Mouse (Mus musculus) megakaryocyte-erythroid progenitor cell, adult 5-6 weeks (primary cell): ENCODE data around the gene Fam221b. TPM values are rescaled to one million over a fixed set of nuclear protein-coding genes. Genes with fewer than 3 reads are reported as not detected.
A peak's percentile ranks its signal among the peaks of the same experiment; 100 is the strongest.

Experiments
- ATAC-seq: replicated peaks from 2 replicates; pipeline ENCODE4 v1.8.0; 2016; ENCODE audit warnings: mild to moderate bottlenecking, inconsistent platforms; ENCODE audit not compliant: severe bottlenecking, poor library complexity, low FRiP score, low TSS enrichment
- total RNA-seq, 2 experiments: library from RNA; stranded (forward) in 1 of 2; stranded (reverse) in 1 of 2; fragments of 200-1000, 215-1000 nt in 1 of 2; fragments of >200 nt in 1 of 2; fragmentation: Nextera tagmentation in 1 of 2; gene quantifications; 2 replicates each; pipeline ENCODE4 v1.2.3; 2014 to 2017

The Fam221b gene
- total RNA-seq, 2 experiments from 2014 or later, result 0.28 TPM; not detected in 1

DNA sequence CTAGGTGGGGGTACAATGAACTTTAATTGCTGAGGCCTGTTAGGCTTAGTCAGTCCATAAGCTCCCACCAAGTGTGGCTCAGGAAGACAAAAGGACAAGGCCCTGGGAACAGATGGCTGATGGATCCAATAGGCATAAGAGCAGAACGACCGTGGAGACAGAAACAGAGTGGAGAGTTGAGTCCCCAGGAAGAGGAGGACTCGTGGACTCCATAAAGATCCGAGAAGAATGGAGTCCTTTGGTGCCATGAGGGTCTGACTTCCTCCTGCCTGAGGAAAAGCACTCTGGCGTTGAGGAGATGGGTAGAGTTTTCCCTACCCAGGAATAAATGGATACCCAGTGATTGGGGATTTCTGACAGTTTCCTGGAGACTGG is 38.3 kb downstream of the Fam221b start:
- ATAC-seq, result no peak

- ATAC-seq, result peak; percentile 82
These were observed 38.8 kb downstream of the Fam221b start for GRCm38 (mm10) chr4:43630030-43630581.

DNA sequence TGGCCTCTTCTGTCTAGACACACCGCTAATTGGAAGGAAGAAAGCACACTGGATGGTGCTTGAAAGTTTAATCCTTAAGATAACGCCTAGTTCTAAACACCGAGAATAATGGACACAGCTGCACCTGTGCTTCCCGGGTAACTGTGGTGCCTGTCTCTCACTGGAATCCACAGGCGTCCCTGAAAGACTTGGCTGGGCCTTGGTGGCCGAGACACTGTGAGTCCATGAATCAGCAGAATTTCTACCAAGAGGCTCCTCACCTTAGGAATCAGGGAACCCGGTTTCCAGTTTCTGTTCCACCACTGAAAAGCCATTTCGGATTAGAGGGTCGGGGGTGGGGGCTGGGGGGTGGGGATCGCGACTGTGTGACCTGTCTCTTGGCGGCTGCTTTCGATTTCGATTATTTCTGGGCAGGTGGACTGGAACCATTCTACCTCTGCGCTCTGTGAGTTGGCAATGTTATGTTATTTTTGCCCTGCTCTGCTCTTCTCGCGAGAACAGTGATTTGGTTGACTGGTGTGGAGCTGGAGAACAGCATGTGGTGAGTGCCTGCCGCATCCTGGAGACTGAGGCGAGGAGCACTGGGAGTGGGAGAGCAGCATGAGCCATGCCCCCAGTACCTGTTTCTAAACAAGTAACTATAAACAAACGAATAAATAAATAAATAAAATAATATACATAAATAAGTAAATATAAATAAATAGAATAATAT is 39.7 kb downstream of the Fam221b start:
- ATAC-seq, result no peak

DNA sequence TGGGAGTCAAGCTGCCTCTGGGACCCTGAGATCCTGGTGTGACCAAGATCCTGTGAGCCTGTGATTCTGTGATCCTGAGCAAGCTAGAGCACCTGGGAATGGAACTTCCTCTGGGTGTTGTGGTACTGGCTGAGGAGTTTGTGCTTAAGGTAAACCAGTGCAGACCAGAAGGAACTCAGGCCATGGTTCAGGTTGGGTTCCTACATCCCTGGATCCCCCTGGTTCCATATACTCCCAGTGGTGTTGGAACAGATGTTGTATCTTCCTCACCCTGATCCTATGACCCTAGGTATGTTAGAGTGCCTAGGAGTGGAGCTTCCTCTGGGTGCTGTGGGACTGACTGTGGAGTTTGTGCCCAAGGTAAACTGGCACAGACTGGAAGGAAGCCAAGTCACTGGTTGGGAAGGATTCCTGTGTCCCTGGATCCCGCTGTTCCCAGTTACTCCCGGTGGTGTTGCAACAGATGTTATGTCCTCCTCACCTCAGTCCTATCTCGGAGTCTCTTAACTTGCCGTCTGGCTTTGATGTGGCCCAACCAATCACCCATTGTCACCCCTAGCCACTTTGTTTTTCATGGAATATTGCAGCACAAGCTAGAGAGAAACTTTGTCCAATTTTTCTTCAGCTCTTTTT is 48.7 kb downstream of the Fam221b start:
- no peak for ATAC-seq

- 0 out of 2 replicates have a peak, but pooled peaks have one; percentile 59 for ATAC-seq
These were observed 55.8 kb downstream of the Fam221b start for GRCm38 (mm10) chr4:43613060-43613730.

- peak; percentile 71 for ATAC-seq
These were observed 56.4 kb downstream of the Fam221b start for GRCm38 (mm10) chr4:43612534-43612933.

Other genes with a start within 250 kb of the Fam221b start
- not detected in 2 replicates for gene Fam166b, start 240.0 kb downstream of the Fam221b start, total RNA-seq (2014; fragmentation: Nextera tagmentation)
- not detected in 2 replicates for gene Fam166b, start 240.0 kb downstream of the Fam221b start, total RNA-seq (2017)
- gene Tesk1, start 227.2 kb downstream of the Fam221b start, total RNA-seq (2014; fragmentation: Nextera tagmentation), result 11.7 and 15.6 TPM in 2 replicates
- 4.3 and 4.8 TPM in 2 replicates for gene Tesk1, start 227.2 kb downstream of the Fam221b start, total RNA-seq (2017)
- 1.5 and 9.6 TPM in 2 replicates for gene Cd72, start 214.5 kb downstream of the Fam221b start, total RNA-seq (2014; fragmentation: Nextera tagmentation)
- gene Cd72, start 214.5 kb downstream of the Fam221b start, total RNA-seq (2017), result 2.9 and 11.9 TPM in 2 replicates
- gene Sit1, start 185.4 kb downstream of the Fam221b start, total RNA-seq (2014; fragmentation: Nextera tagmentation), result 0.61 TPM in 1 of 2 replicates, not detected in the other
- gene Sit1, start 185.4 kb downstream of the Fam221b start, total RNA-seq (2017), result not detected in 2 replicates
- 28.8 and 47.9 TPM in 2 replicates for gene Ccdc107, start 176.2 kb downstream of the Fam221b start, total RNA-seq (2014; fragmentation: Nextera tagmentation)
- gene Ccdc107, start 176.2 kb downstream of the Fam221b start, total RNA-seq (2017), result 44.6 and 46.3 TPM in 2 replicates
- gene Arhgef39, start 169.4 kb downstream of the Fam221b start, total RNA-seq (2014; fragmentation: Nextera tagmentation), result 44.3 and 50.3 TPM in 2 replicates
- 27.2 and 32.7 TPM in 2 replicates for gene Arhgef39, start 169.4 kb downstream of the Fam221b start, total RNA-seq (2017)
- gene Car9, start 162.2 kb downstream of the Fam221b start, total RNA-seq (2014; fragmentation: Nextera tagmentation), result 3.6 and 11.8 TPM in 2 replicates
- gene Car9, start 162.2 kb downstream of the Fam221b start, total RNA-seq (2017), result 2.1 and 3.3 TPM in 2 replicates
- gene Tpm2, start 145.4 kb downstream of the Fam221b start, total RNA-seq (2014; fragmentation: Nextera tagmentation), result not detected in 2 replicates
- 0.09 TPM in 1 of 2 replicates, not detected in the other for gene Tpm2, start 145.4 kb downstream of the Fam221b start, total RNA-seq (2017)
- gene Creb3, start 106.8 kb downstream of the Fam221b start, total RNA-seq (2014; fragmentation: Nextera tagmentation), result 9.6 and 12.7 TPM in 2 replicates
- gene Creb3, start 106.8 kb downstream of the Fam221b start, total RNA-seq (2017), result 19.4 and 42.2 TPM in 2 replicates
- 105 and 175 TPM in 2 replicates for gene Tln1, start 106.5 kb downstream of the Fam221b start, total RNA-seq (2014; fragmentation: Nextera tagmentation)
- gene Tln1, start 106.5 kb downstream of the Fam221b start, total RNA-seq (2017), result 211 and 304 TPM in 2 replicates
- gene Rgp1, start 90.4 kb downstream of the Fam221b start, total RNA-seq (2014; fragmentation: Nextera tagmentation), result 28.7 and 30.4 TPM in 2 replicates
- 6.7 and 8.3 TPM in 2 replicates for gene Rgp1, start 90.4 kb downstream of the Fam221b start, total RNA-seq (2017)
- gene Gba2, start 90.3 kb downstream of the Fam221b start, total RNA-seq (2014; fragmentation: Nextera tagmentation), result 19.7 and 22.9 TPM in 2 replicates
- gene Gba2, start 90.3 kb downstream of the Fam221b start, total RNA-seq (2017), result 6.1 and 12.0 TPM in 2 replicates
- not detected in 2 replicates for gene Msmp, start 84.7 kb downstream of the Fam221b start, total RNA-seq (2014; fragmentation: Nextera tagmentation)
- not detected in 2 replicates for gene Msmp, start 84.7 kb downstream of the Fam221b start, total RNA-seq (2017)
- 0.09 and 2.0 TPM in 2 replicates for gene Npr2, start 37.2 kb downstream of the Fam221b start, total RNA-seq (2014; fragmentation: Nextera tagmentation)
- 0.08 and 0.14 TPM in 2 replicates for gene Npr2, start 37.2 kb downstream of the Fam221b start, total RNA-seq (2017)
- 1.6 TPM in 1 of 2 replicates, not detected in the other for gene Spag8, start 15.6 kb downstream of the Fam221b start, total RNA-seq (2014; fragmentation: Nextera tagmentation)
- not detected in 2 replicates for gene Spag8, start 15.6 kb downstream of the Fam221b start, total RNA-seq (2017)
- gene Hint2, start 12.7 kb downstream of the Fam221b start, total RNA-seq (2014; fragmentation: Nextera tagmentation), result 70.7 and 73.0 TPM in 2 replicates
- gene Hint2, start 12.7 kb downstream of the Fam221b start, total RNA-seq (2017), result 43.1 and 63.0 TPM in 2 replicates
- gene Tmem8b, start 174 bp downstream of the Fam221b start, total RNA-seq (2014; fragmentation: Nextera tagmentation), result 1.2 and 2.5 TPM in 2 replicates
- gene Tmem8b, start 174 bp downstream of the Fam221b start, total RNA-seq (2017), result 0.38 and 1.6 TPM in 2 replicates
- gene Olfr70, start 31.7 kb upstream of the Fam221b start, total RNA-seq (2014; fragmentation: Nextera tagmentation), result not detected in 2 replicates
- gene Olfr70, start 31.7 kb upstream of the Fam221b start, total RNA-seq (2017), result not detected in 2 replicates
- gene Olfr71, start 41.1 kb upstream of the Fam221b start, total RNA-seq (2014; fragmentation: Nextera tagmentation), result not detected in 2 replicates
- not detected in 2 replicates for gene Olfr71, start 41.1 kb upstream of the Fam221b start, total RNA-seq (2017)
- not detected in 2 replicates for gene Hrct1, start 58.0 kb upstream of the Fam221b start, total RNA-seq (2014; fragmentation: Nextera tagmentation)
- not detected in 2 replicates for gene Hrct1, start 58.0 kb upstream of the Fam221b start, total RNA-seq (2017)
- gene Spaar, start 60.9 kb upstream of the Fam221b start, total RNA-seq (2014; fragmentation: Nextera tagmentation), result not detected in 2 replicates
- gene Spaar, start 60.9 kb upstream of the Fam221b start, total RNA-seq (2017), result not detected in 2 replicates
- gene Olfr159, start 101.9 kb upstream of the Fam221b start, total RNA-seq (2014; fragmentation: Nextera tagmentation), result not detected in 2 replicates
- not detected in 2 replicates for gene Olfr159, start 101.9 kb upstream of the Fam221b start, total RNA-seq (2017)
- gene Olfr156, start 154.8 kb upstream of the Fam221b start, total RNA-seq (2014; fragmentation: Nextera tagmentation), result not detected in 2 replicates
- not detected in 2 replicates for gene Olfr156, start 154.8 kb upstream of the Fam221b start, total RNA-seq (2017)
- gene Olfr157, start 171.1 kb upstream of the Fam221b start, total RNA-seq (2014; fragmentation: Nextera tagmentation), result not detected in 2 replicates
- not detected in 2 replicates for gene Olfr157, start 171.1 kb upstream of the Fam221b start, total RNA-seq (2017)
- gene Olfr155, start 182.4 kb upstream of the Fam221b start, total RNA-seq (2014; fragmentation: Nextera tagmentation), result not detected in 2 replicates
- gene Olfr155, start 182.4 kb upstream of the Fam221b start, total RNA-seq (2017), result not detected in 2 replicates
- 0.20 TPM in 1 of 2 replicates, not detected in the other for gene Reck, start 206.4 kb upstream of the Fam221b start, total RNA-seq (2014; fragmentation: Nextera tagmentation)
- 0.61 TPM in 1 of 2 replicates, not detected in the other for gene Reck, start 206.4 kb upstream of the Fam221b start, total RNA-seq (2017)